Mouse (Mus musculus): Measurements from ENCODE around the gene Dhx9.
"Not testable (repeated sequence)": the region's sequence is repeated elsewhere in the genome, so short reads cannot be mapped to it uniquely, and the experiment has no call there.

Dhx9 gene

GRCm38 (mm10) chr1:153487500-153487879 lies at the start of gene Dhx9:
TSS of gene Dhx9 (minus strand) at chr1:153487660.
- DNase-seq: peak; percentile 97

- DNase-seq: peak; percentile 41
These were observed 48.2 kb upstream of the Dhx9 start for GRCm38 (mm10) chr1:153535611-153536010.

GRCm38 (mm10) chr1:153532896-153533295 lies 45.4 kb upstream of the Dhx9 start:
- not testable (repeated sequence) for DNase-seq

GRCm38 (mm10) chr1:153532234-153532841 lies 44.9 kb upstream of the Dhx9 start:
- DNase-seq: peak; percentile 10

- DNase-seq: no peak
These were observed 44.3 kb upstream of the Dhx9 start for GRCm38 (mm10) chr1:153531677-153532233.

- DNase-seq: no peak
These were observed 34.7 kb upstream of the Dhx9 start for GRCm38 (mm10) chr1:153522116-153522515.

GRCm38 (mm10) chr1:153515368-153515767 lies 27.9 kb upstream of the Dhx9 start:
- no peak for DNase-seq

- no peak for DNase-seq
These were observed 23.0 kb upstream of the Dhx9 start for GRCm38 (mm10) chr1:153510330-153511009.

- not testable (repeated sequence) for DNase-seq
These were observed 22.1 kb upstream of the Dhx9 start for GRCm38 (mm10) chr1:153509569-153509968.

GRCm38 (mm10) chr1:153509012-153509411 lies 21.6 kb upstream of the Dhx9 start:
- DNase-seq: no peak

GRCm38 (mm10) chr1:153506266-153506665 lies 18.8 kb upstream of the Dhx9 start:
- peak; percentile 15 for DNase-seq

- peak; percentile 47 for DNase-seq
These were observed 14.3 kb upstream of the Dhx9 start for GRCm38 (mm10) chr1:153501644-153502321.

GRCm38 (mm10) chr1:153500030-153500429 lies 12.6 kb upstream of the Dhx9 start:
- DNase-seq: no peak

GRCm38 (mm10) chr1:153496030-153496429 lies 8.6 kb upstream of the Dhx9 start:
- no peak for DNase-seq

GRCm38 (mm10) chr1:153493931-153494330 lies 6.5 kb upstream of the Dhx9 start:
- no peak for DNase-seq

GRCm38 (mm10) chr1:153493338-153493737 lies 5.9 kb upstream of the Dhx9 start:
- peak; percentile 35 for DNase-seq

- peak; percentile 56 for DNase-seq
These were observed 4.4 kb upstream of the Dhx9 start for GRCm38 (mm10) chr1:153491822-153492221.

- DNase-seq: no peak
These were observed 3.9 kb upstream of the Dhx9 start for GRCm38 (mm10) chr1:153491345-153491744.

- no peak for DNase-seq
These were observed 2.5 kb upstream of the Dhx9 start for GRCm38 (mm10) chr1:153489963-153490362.

GRCm38 (mm10) chr1:153489540-153489939 lies 2.1 kb upstream of the Dhx9 start:
- DNase-seq: no peak

- DNase-seq: peak; percentile 73
These were observed 1.7 kb upstream of the Dhx9 start for GRCm38 (mm10) chr1:153489132-153489531.

- DNase-seq: peak; percentile 75
These were observed 527 bp downstream of the Dhx9 start for GRCm38 (mm10) chr1:153486767-153487499.

GRCm38 (mm10) chr1:153486120-153486519 lies 1.3 kb downstream of the Dhx9 start:
- DNase-seq: not testable (repeated sequence)
